Mouse (Mus musculus): Measurements from ENCODE around the gene Arsa.
"Not testable (repeated sequence)": the region's sequence is repeated elsewhere in the genome, so short reads cannot be mapped to it uniquely, and the experiment has no call there.

The Arsa gene

DNA sequence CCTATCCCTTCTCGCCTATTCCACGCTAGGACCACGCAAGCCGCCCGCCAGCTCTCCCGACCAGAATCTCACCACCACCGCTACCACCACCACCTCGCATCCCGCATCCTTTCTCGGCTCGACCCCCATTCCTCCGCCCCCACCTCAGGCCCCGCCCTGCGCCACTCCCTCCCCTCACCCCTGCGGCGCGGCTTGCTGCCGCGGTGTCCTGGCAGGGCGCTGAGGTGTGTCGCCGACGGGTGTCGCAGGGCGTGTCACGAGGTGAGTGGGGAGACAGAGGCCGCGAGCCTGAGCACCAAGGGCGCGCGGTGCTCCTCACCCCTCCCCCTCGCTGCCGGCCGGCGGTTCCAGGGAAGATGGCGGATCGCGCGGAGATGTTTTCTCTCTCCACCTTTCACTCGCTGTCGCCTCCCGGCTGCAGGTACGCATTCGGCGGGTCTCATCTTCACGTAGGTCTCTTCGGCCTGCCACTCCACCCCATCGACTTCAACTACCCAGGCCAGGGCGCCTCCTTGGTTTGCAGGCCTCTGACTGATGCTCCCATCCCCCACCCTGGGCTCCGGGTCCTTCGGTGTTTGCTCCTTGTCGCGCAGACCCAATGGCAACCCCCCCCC lies 23.3 kb downstream of the Arsa start, which contains the start of gene Mapk8ip2:
TSS of gene Mapk8ip2 (plus strand) at position 49 of the 614 bp plus-strand sequence.
- DNase-seq, result no peak

DNA sequence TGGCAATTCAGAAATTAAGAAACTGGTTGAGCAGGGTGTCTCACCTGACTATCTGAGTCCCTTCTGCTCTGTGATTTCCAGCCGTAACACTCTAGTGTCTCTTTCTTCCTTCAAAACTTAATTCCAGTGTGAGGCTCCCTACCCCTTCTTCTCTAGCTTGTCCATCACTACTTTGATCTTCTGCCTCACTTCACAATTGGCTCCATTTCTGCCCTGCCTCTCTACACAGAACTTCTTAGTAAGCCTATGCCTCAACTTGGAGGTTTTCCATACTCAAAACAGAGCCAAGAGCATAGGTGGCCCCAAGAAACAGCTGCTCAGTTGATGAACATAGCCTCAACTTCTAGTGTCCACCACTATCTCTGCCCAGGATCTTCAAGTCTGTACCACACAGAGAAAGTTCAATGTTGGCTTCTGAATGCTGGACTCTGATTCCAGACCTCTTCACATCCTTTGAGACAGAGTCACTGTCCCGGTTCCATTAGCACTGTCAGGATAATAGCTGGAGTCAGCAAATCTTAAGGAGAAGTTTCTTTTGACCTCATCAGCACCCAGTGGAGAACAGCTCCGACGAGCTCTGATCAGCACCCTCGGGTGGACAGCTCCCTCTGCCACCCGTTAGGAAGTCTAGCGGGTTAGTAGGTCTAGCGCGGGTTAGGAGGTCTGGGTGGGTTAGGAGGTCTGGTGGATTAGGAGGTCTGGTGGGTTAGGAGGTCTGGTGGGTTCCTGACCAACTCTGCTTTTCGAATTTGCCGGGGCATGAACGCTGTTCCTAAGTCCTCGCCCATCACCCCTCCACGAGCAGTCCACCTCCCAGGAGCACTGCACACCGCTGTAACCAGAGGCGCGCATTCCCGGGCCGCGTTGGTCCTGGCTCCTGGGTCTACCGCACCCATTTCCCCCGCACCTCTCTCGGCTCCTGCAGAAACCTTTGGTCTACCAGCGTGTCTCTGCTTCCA lies 24.0 kb downstream of the Arsa start:
- DNase-seq, result peak; percentile 70 to 77

DNA sequence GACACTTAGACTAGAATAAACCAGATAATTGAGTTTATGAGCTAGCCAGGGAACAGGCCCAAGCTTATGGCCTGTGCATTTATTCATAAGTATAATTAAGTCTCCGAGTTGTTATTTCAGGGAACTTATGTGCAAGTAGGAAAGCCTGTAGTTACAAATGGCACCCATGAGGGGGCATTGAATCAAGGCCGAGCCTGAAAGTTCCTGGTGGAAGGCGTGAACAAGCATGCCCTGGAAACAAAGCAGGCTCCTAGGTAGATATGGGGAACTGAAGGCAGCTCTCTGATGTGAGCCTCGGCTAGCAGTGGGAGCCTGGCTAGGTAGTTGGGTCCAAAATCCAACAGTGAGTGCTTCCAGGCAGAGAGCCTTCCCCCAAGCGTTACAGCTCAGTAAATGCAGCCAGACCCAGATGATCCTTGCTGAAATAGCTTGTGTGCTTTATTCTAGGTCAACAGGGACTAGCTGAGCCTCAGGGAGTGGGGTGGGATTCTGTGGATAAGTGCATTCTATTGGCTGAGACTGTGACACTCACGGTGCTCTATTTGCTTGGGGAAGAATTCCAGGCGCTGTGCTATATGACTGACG lies 34.6 kb downstream of the Arsa start:
- no peak for DNase-seq

DNA sequence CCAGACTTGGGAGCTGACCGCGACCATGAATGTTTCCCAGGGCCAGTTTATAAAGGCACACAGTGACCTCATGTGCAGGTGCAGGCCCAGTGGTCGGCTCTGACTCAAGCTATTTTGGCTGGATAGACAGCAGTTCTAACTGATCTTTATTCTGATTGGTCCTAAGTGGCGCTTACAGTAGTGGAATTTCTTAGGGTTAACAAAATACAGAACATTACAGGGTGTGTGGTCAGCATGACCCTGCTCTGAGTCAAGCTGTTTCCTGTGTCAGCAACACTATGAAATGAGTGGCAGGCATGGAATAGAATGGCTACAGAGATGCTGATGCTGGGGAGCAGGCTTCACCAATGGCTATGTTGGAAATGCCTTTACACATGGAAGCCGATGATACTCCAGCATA lies 41.3 kb downstream of the Arsa start:
- no peak for DNase-seq

DNA sequence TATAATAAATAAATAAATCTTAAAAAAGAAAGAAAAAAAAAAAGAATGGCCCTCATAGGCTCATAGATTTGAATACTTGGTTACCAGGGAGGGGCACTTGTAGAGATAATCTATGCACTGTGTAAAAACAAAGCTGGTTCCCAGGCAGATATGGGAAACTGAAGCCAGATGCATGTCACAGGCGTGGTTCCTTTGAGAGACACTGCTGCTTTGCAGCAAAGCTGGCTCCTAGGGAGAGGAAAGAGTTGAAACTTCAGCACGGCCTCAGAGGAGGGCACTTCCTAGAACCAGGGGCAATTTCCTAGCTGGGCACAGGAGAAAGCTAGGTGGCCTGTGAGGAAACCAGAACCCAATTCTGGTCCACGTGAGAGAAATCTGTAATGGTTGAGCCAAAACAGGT lies 43.1 kb downstream of the Arsa start:
- DNase-seq, result no peak

DNA sequence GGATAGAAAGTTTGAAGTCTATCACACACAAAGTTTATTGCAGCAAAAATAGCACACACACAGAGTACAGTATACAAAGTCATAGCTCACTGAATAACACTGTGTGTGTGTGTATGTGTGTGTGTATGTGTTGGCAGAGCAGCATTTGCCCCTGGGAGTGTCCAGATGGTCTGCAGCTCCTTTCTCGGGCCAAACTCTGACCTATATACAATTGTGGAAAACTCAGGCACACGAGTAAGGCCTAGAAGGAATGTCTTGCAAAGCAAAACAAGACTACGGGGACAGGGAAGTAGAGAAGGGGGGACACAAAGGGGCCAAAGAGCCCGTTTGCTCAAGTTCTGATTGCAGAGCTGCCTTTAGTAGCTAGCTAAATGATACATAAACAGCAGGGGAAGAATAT lies 44.3 kb downstream of the Arsa start:
- DNase-seq, result no peak

DNA sequence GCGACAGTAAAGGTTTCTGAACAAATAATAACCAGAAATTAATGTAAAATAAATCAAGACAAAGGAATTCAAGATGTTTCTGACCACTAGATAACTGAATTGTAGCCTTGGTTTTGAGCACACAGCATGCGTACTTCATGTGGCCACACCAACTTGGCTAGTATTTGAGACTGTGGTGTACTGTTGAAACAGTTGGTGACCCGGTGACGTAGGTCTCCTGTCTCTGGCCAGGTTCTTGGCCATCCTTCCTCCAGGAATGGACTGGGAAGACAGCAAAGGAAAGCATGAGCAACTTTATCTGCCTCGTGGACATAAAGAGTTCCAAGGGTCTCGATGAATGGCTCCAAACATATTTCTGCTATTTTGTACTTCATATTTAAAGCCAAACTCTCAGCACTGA lies 45.4 kb downstream of the Arsa start:
- DNase-seq, result no peak

DNA sequence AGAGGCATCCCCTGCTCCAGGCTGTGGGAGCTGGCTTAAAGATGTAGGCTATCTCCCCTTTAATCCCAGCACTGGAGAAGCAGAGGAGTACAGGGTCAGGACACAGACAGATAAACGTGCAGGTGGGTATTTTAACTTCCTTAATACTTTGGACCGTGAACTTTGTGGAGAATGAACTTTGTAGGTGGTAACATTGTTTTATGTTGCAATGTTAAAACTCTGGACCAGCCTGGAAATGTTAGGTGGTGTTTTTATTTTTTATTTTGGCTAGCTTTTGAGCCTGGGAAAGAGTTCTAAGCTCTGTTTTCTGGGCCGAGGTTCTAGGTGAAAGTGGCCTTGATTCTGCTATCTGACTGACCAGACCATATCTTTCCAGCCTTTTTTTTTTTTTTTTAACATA lies 46.0 kb downstream of the Arsa start:
- no peak for DNase-seq

DNA sequence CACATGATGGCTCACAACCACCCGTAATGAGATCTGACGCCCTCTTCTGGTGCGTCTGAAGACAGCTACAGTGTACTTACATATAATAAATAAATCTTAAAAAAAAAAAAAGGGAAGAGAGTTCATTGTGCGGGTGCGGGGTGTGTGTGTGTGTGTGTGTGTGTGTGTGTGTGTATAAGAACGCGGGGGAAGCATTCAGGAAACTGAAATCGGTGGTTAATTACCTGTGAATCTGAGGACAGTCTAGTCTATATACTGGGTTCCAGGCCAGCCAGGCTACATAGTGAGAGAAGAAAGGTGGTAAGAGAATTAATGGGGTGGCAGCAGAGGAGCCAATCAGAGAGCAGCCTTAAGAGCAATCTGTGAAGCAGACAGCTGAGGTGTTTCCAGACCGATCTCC lies 46.5 kb downstream of the Arsa start:
- not testable (repeated sequence) for DNase-seq

DNA sequence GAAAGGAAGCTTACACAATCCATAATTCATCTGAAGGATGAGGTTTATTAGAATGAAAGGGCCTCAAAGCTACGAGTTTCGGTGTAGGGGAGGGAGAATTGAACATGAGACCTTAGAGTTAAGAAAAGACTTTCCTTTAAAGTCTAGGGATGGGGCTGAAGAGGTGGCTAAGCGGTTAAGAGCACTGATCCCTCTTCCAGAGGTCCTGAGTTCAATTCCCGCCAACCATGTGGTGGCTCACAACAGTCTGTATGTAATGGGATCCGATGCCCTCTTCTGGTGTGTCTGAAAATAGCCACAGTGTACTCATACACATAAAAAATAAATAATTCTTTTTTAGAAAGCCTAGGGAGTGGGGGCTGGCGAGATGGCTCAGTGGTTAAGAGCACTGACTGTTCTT lies 46.9 kb downstream of the Arsa start:
- DNase-seq, result no peak

DNA sequence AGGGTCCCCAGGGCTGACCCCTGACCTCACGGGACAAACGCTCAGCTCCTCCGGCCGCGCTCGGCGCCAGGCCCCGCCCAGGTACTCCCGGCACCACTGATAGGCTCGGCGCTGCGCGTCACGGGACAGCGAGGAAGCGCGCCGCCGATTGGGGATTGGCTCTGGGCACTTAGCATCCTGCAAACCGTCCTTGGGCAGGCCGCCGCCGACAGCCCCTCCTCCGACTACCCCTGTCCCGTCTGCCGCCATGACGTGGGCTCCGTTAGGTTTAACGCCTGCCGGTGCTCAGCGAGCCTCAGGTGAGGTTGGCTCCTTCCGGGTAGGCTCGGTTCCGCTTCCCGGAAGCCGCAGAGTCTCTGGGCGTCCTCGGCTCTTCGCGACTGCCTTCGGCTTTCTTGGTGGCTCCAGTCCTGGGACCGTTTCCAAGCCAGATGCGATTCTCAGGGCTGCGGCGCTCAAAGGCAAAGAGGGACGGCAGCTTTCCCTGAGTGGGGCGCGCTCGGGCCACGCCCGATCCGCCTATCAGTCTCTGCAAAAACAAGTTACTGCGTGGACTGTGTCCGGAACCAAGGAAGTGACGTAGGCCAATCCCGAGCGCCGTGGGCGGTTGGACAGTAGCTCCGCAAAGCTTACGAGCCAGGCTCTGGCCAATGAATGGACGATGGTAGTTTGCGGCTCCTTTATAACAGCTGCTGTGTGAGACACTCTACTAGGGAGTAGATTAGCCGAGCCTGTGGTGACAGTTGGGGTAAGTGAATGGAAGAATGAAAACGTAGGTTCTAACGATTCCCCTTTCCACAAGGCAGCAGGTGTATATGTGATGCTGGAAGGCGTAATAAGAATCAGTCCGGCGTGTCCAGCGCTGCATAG lies 47.6 kb downstream of the Arsa start, which contains the start of the genes C730034F03Rik, Gm44502 and Chkb:
TSS of gene C730034F03Rik (plus strand) at position 238 of the 870 bp plus-strand sequence.
TSS of gene Gm44502 (minus strand) at position 345 of the 870 bp plus-strand sequence.
TSS of gene Chkb (minus strand) at position 557 of the 870 bp plus-strand sequence.
- peak; percentile 93 to 97 for DNase-seq

DNA sequence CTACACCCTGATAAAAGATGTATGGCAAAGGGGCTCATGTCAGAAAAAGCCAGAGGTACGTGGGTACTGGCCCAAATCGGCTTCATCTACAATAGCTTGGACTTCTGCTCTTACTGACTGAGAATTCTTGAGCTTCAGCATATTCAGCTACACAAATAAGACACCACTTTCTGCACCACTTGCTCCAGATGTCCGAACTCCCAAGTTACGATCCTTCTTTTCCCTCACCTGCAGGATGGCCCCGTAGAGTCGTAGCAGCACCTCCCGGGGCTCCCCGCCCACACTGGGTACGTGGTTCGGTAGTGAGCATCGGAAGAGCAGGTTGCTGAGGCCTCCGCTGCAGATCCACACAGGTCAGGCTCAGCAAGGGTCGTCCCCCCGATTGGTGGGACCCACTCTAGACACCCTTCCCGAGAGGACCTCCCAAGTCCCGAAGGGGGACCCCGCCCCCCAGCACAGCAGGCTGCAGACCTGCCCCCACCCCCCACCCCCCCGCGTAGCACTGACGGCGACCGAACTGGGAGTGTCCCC lies 48.3 kb downstream of the Arsa start:
- DNase-seq, result no peak

DNA sequence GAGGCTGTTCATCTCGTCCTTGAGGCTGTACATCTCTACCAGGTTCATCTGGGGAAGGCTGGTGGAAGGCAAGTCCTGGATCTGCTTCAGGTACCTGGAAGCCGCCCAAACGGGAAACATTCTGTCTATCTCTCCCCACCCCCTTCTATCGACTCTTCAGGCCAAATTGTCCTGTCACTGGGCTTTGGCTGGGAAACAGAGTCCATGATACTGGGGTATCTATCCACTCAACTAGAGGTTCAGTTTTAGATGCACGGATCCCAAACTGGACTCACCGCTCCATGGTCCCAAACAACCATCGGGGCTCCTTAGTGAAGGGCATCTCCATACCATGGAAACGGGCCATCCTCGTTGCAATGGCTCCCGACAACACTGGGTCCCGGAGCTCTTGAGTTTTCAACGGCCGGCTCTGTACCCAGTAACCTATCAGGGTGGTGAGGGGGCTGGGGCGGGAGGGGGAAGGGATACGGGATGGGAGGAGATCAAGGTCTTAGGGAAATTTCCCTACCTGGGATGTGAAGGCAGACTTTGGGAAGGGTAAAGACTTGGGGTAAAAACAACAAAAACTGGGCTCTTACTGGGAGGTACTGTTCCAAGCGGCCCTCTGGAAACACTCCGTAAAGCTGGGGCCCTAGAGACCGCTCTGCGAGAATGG lies 49.0 kb downstream of the Arsa start:
- DNase-seq, result no peak

DNA sequence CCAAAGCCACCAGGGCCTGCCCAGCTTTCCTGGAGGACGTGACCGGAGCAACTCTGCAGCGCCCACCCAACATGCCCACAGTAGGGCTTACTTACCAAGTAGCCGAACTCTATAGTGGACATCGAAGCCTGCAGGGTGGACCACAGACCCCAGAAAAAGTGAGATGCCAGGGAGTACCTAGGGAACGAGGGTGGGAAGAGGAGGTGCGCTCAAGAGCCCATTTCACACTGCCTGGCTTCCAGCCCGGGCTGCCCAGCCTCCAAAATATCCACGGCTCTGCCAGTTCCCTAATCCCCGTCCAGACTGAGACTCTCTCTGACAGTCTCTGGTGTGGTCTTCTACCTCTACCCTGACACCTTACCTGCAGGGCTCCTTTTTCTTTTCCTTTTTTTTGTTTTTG lies 50.5 kb downstream of the Arsa start:
- DNase-seq, result peak in 1 of 2 experiments; percentile 31

DNA sequence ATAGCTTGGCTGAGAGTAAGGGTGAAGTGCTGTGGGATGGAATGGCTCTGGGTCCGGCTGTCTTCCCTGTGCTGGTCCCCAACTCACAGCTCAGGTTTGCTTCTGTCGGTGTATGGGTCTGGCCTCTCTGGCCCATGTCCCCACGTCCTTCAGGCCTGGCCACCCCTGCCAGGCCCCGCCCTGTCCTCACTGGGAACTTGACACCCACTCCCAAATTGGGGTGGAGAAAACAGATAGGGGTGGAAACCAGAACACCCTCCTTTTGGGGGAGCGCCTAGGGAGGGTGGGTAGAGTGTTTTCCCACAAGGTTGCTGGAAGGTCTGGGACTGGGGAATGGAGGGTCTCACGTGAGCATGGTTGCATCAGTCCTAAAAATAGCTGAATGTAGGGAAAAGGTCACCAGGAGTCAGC lies 51.5 kb downstream of the Arsa start, which contains the start of gene Cpt1b:
TSS of gene Cpt1b (minus strand) at position 153 of the 411 bp plus-strand sequence.
- DNase-seq, result peak; percentile 40 to 85

DNA sequence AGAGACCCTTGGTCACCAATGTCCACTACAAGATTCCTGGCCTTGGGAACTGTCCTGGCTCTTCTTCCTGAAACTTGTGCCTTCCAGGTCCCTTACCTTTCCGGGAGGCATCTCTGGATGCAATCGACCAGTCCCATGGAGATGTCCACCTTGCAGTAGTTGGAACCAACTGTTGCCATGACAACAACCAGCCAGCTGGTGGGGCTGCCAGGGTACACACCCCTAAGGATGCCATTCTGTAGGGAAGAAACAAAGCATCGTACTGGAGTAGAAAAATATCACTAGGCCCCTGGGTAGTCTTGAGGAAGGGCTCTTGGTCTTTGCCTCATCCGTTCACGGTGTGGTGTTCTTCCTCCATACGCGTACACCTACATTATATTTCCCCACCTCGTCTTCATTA lies 52.6 kb downstream of the Arsa start:
- DNase-seq, result peak in 1 of 2 experiments; percentile 37

Data from kidney, postnatal 25 days (tissue).